Mouse (Mus musculus): ENCODE measurements around the gene Cplane1.
"Not testable (repeated sequence)": the region's sequence is repeated elsewhere in the genome, so short reads cannot be mapped to it uniquely, and the experiment has no call there.

Gene Cplane1

DNA sequence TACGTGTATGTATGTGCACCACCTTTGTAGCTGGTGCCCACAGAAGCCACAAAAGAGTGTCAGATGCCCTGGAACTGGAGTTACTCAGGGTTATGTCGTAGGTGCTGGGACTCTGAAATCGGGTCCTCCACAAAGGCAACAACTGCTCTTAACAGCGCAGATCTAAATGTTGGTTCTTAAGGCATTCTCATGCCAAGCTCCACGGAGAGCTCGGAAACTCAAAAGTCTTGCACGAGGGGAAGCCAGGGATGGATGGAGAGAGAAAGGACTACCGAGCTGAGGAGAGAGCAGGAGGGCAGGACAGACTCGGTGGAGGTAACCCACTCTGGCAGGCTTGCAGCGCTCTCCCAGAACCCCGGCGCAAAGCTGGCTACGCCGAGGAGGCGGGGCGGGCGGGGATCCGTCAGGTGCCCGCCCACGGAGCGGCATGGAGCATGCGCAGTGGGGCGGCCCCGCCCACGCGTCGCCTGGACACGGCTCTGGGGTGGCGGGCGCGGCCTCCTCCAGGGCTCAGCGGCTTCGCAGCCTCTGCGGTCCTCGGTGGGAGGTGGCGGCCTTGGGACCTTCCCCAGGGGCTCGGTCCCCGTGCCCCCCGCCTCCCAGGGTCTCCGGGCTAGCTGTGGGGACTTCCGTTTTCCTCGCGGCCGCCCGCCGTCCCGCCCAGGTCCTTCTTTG is at the start of gene Cplane1:
Gene Cplane1, plus strand, starts transcription at position 516 of the 675 bp plus-strand sequence.
- DNase-seq: peak; percentile 97 to 98

- no peak for DNase-seq
These were observed 39.6 kb upstream of the Cplane1 start for GRCm38 (mm10) chr15:8129281-8129680.

GRCm38 (mm10) chr15:8131268-8131667 is 37.6 kb upstream of the Cplane1 start:
- no peak for DNase-seq

- no peak for DNase-seq
These were observed 37.1 kb upstream of the Cplane1 start for GRCm38 (mm10) chr15:8131761-8132160.

DNA sequence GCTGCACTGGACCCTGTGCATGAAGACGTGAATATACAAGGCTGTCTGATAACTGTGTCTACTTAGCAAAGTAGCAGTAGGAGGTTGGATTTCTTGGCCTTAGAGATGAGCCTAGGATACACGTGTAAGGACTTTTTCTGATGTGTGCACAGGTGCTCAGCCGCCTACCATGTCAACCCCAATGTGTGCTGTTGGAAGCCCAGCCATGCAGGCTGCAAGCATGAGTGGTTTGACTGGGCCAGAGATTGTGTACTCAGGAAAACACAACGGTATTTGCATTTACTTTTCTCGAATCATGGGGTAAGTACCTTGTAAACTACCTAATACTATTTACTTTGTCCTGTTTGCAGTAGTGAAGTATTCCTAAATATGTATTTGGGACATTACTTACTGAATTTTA is 33.3 kb upstream of the Cplane1 start:
- DNase-seq: no peak

- no peak for DNase-seq
These were observed 7.1 kb upstream of the Cplane1 start for GRCm38 (mm10) chr15:8161841-8162240.

GRCm38 (mm10) chr15:8169266-8169746 is 400 bp downstream of the Cplane1 start:
- peak in 1 of 2 experiments; percentile 76 for DNase-seq

DNA sequence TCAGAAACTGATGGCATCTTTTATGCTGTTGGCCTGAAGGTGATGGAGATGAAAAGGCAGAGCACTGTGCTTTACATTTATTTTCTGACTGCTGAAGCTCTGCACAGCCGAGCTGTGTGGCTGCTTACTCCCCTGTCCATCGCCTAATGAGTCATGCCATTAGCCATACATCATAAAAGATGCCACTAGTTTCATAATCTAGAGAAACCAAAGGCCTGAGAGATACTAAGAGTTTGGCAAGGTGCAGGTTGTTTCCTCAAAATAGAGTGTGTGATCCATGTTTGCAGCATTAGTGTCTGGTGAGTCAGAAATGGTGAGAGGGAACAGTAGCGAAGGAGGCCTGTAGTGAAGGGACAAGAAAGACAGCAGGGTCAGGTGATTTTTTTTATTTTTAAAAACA is 20.7 kb downstream of the Cplane1 start:
- no peak for DNase-seq

GRCm38 (mm10) chr15:8190435-8190834 is 21.5 kb downstream of the Cplane1 start:
- DNase-seq: no peak

DNA sequence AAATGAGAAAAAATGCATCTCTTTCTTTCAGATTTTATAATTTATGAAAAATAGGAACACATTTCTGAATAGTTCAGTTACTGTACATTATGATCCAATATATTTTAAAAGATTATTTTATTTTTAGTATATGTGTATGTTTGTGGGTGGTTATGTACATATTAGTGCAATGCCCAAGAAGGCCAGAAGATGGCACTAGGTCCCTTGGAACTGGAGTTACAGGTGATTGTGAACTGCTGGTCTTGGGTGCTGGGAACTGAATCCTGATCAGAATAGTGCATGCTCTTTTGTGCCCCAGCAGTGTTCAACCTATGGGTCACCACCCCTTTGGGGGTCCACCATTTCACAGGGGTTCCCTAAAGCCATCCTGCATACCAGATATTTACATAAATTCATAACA is 31.4 kb downstream of the Cplane1 start:
- DNase-seq: peak in 1 of 2 experiments; percentile 5

DNA sequence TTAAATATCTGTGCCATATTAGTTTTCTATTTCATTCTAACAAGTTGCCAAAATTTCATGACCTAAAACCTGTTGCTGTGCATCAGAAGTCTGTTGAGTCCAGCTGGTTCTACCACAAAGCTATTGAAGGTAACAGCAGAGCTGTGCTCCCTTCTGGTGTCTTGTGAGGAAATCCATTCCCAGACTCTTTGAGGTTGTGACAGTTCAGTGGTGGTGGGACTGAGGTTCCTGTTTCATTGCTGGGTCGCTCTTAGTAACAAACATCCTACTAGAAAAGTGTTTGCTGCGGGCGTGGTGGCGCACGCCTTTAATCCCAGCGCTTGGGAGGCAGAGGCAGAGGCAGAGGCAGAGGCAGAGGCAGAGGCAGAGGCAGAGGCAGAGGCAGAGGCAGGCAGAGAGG is 39.5 kb downstream of the Cplane1 start:
- no peak for DNase-seq

GRCm38 (mm10) chr15:8214811-8215210 is 45.9 kb downstream of the Cplane1 start:
- DNase-seq: no peak

- not testable (repeated sequence) for DNase-seq
These were observed 65.3 kb downstream of the Cplane1 start for GRCm38 (mm10) chr15:8234167-8234566.

- no peak for DNase-seq
These were observed 97.0 kb downstream of the Cplane1 start for GRCm38 (mm10) chr15:8265946-8266345.

DNA sequence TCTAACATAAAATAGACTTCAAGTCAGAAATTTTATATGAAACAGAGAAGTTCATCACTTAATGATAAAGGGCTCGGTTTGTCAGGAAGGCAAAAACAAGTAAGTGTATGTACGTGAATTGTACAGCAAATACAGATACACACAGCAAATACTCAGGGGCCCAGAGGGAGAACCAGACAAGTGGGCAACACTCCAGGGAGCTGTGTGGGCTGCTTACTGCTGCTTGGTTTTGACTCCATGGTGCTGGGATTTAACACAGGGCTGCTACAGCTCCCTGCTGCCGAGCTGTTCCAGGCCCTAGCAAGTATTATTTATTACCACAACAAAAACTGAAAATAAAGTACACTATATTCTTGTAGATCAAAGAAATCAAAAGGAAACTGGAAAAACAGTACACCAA is 98.3 kb downstream of the Cplane1 start:
- no peak for DNase-seq

- no peak for DNase-seq
These were observed 99.3 kb downstream of the Cplane1 start for GRCm38 (mm10) chr15:8268231-8268630.

GRCm38 (mm10) chr15:8271952-8272351 is 103.0 kb downstream of the Cplane1 start:
- no peak for DNase-seq

DNA sequence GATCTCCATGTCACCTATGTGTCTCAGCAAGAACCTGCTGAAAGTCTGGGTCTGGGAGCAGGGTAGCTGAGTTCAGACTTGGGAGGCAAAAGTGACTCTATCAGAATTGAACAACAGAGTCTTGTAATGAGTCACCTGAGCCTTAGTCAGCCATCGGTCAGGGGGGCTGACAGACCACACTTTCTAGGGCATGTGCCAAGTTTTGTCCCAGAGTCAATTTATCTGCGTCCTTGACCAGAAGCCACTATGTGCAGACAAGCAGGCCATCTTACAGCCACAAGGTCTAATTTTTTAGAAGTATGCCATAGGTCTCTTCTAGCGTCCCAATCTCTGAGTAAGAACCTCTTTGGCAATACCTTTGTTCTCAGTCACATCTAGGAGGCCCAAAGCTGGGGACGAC is 109.0 kb downstream of the Cplane1 start:
- not testable (repeated sequence) for DNase-seq

- DNase-seq: peak; percentile 10 to 26
These were observed 110.4 kb downstream of the Cplane1 start for GRCm38 (mm10) chr15:8279320-8279779.

GRCm38 (mm10) chr15:8279929-8280610 is 111.2 kb downstream of the Cplane1 start:
- peak; percentile 70 to 80 for DNase-seq

DNA sequence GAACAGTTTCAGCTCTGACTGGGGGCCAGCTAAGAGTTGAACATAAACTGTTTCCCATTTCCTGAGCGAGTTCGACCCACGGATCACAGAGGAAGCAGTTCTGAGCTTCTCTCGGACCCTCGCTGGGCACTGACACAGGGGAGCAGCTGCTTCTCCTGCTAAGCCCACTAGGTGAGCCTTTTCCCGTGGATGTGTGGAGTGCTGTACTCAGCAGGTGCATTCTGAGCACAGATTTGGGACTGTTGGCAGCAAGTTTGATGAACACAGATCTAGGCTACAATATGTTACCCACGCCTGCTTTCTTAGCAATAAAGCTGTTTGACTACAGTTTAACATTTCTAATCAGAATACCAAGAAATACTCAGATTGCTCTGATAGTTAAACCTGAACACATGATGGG is 112.8 kb downstream of the Cplane1 start:
- peak; percentile 31 to 42 for DNase-seq

- peak in 1 of 2 experiments; percentile 22 for DNase-seq
These were observed 113.2 kb downstream of the Cplane1 start for GRCm38 (mm10) chr15:8282155-8282554.

GRCm38 (mm10) chr15:8291251-8291650 is 122.3 kb downstream of the Cplane1 start:
- peak; percentile 23 to 34 for DNase-seq

GRCm38 (mm10) chr15:8294150-8294549 is 125.2 kb downstream of the Cplane1 start:
- DNase-seq: no peak

All from cerebellum, postnatal 10 days (tissue).